Mouse (Mus musculus) gastrocnemius, postnatal 25 days (tissue): ENCODE data around the gene Rgs9. TPM values are rescaled to one million over a fixed set of nuclear protein-coding genes. Genes with fewer than 3 reads are reported as not detected.
"Not testable (repeated sequence)": the region's sequence is repeated elsewhere in the genome, so short reads cannot be mapped to it uniquely, and the experiment has no call there.

Experiments used
- DNase-seq: peaks from one replicate; pipeline ENCODE4 v3.0.0; 2022
- long read RNA-seq, 2 experiments: library from polyadenylated mRNA; stranded (forward); transcript quantifications; one replicate each; pipeline ENCODE4 v2.0.0; 2021
- total RNA-seq, 2 experiments: library from RNA; stranded (reverse); gene quantifications; 1 replicate in 1 of 2; 2 replicates in 1 of 2; pipeline ENCODE4 v1.2.3; 2021

Gene Rgs9
- total RNA-seq: under 1 TPM in 1 of 2 experiments, not detected in 1; 0.19 TPM
- long read RNA-seq, experiment 1: 0 reads
- long read RNA-seq, experiment 2: 0 reads

GRCm38 (mm10) chr11:109297710-109298375 is at the start of gene Rgs9:
Gene Rgs9, minus strand, starts transcription at chr11:109298129.
- DNase-seq: peak; percentile 82

- peak; percentile 86 for DNase-seq
Observed at GRCm38 (mm10) chr11:109347242-109347959, 49.5 kb upstream of the Rgs9 start.

GRCm38 (mm10) chr11:109343991-109344599 is 46.2 kb upstream of the Rgs9 start:
- DNase-seq: peak; percentile 33

GRCm38 (mm10) chr11:109343558-109343957 is 45.6 kb upstream of the Rgs9 start:
- DNase-seq: no peak

GRCm38 (mm10) chr11:109342666-109343065 is 44.7 kb upstream of the Rgs9 start:
- not testable (repeated sequence) for DNase-seq

- no peak for DNase-seq
Observed at GRCm38 (mm10) chr11:109340541-109340940, 42.6 kb upstream of the Rgs9 start.

GRCm38 (mm10) chr11:109339155-109339938 is 41.4 kb upstream of the Rgs9 start:
- DNase-seq: no peak

GRCm38 (mm10) chr11:109335890-109336289 is 38.0 kb upstream of the Rgs9 start:
- no peak for DNase-seq

- no peak for DNase-seq
Observed at GRCm38 (mm10) chr11:109334773-109335172, 36.8 kb upstream of the Rgs9 start.

GRCm38 (mm10) chr11:109332722-109333121 is 34.8 kb upstream of the Rgs9 start:
- DNase-seq: peak; percentile 64

- peak; percentile 89 for DNase-seq
Observed at GRCm38 (mm10) chr11:109331424-109331824, 33.5 kb upstream of the Rgs9 start.

- no peak for DNase-seq
Observed at GRCm38 (mm10) chr11:109330706-109331393, 32.9 kb upstream of the Rgs9 start.

GRCm38 (mm10) chr11:109329331-109329730 is 31.4 kb upstream of the Rgs9 start:
- DNase-seq: no peak

- DNase-seq: no peak
Observed at GRCm38 (mm10) chr11:109327952-109328351, 30.0 kb upstream of the Rgs9 start.

- no peak for DNase-seq
Observed at GRCm38 (mm10) chr11:109327381-109327780, 29.5 kb upstream of the Rgs9 start.

GRCm38 (mm10) chr11:109326270-109326669 is 28.3 kb upstream of the Rgs9 start:
- no peak for DNase-seq

GRCm38 (mm10) chr11:109320361-109320933 is 22.5 kb upstream of the Rgs9 start:
- DNase-seq: no peak

GRCm38 (mm10) chr11:109319946-109320345 is 22.0 kb upstream of the Rgs9 start:
- DNase-seq: no peak

- no peak for DNase-seq
Observed at GRCm38 (mm10) chr11:109319471-109319870, 21.5 kb upstream of the Rgs9 start.

GRCm38 (mm10) chr11:109316921-109317320 is 19.0 kb upstream of the Rgs9 start:
- no peak for DNase-seq

GRCm38 (mm10) chr11:109311885-109312605 is 14.1 kb upstream of the Rgs9 start:
- DNase-seq: peak; percentile 55
